Mouse (Mus musculus): Measurements from ENCODE around the gene H2al1c.
"Not testable (repeated sequence)": the region's sequence is repeated elsewhere in the genome, so short reads cannot be mapped to it uniquely, and the experiment has no call there.

Gene H2al1c

GRCm38 (mm10) chrX:11305355-11305754, at the start of gene H2al1c:
H2al1c (plus strand) TSS chrX:11305655.
- in situ Hi-C loops (cut with MboI, MseI) = loop anchor here (25.0 kb wide), 2 partner anchors 132 to 257 kb away; no protein-coding TSS in a partner anchor

- in situ Hi-C loops (cut with MboI, MseI) = loop anchor here (5.0 kb wide), 1 partner anchor 38 kb away; no protein-coding TSS in a partner anchor
These were observed 40.5 kb upstream of the H2al1c start for GRCm38 (mm10) chrX:11264918-11265317.

- in situ Hi-C loops (cut with MboI, MseI) = loop anchor here (5.0 kb wide), 1 partner anchor 40 kb away; no protein-coding TSS in a partner anchor
These were observed 37.7 kb upstream of the H2al1c start for GRCm38 (mm10) chrX:11267791-11268190.

- in situ Hi-C loops (cut with MboI, MseI) = loop anchor here (5.0 kb wide), 1 partner anchor 42 kb away; no protein-coding TSS in a partner anchor
These were observed 36.4 kb upstream of the H2al1c start for GRCm38 (mm10) chrX:11269074-11269473.

GRCm38 (mm10) chrX:11273190-11273589, 32.3 kb upstream of the H2al1c start:
- in situ Hi-C loops (cut with MboI, MseI) = no loop called here

- in situ Hi-C loops (cut with MboI, MseI) = no loop called here
These were observed 28.4 kb upstream of the H2al1c start for GRCm38 (mm10) chrX:11277083-11277482.

GRCm38 (mm10) chrX:11280741-11281140, 24.7 kb upstream of the H2al1c start:
- in situ Hi-C loops (cut with MboI, MseI) = no loop called here

GRCm38 (mm10) chrX:11288306-11288882, 17.1 kb upstream of the H2al1c start:
- in situ Hi-C loops (cut with MboI, MseI) = no loop called here

GRCm38 (mm10) chrX:11289244-11289643, 16.2 kb upstream of the H2al1c start:
- in situ Hi-C loops (cut with MboI, MseI) = no loop called here

- in situ Hi-C loops (cut with MboI, MseI) = not testable (repeated sequence)
These were observed 6.5 kb upstream of the H2al1c start, which contains the start of gene H2al1a for GRCm38 (mm10) chrX:11298957-11299356. H2al1a (plus strand) TSS chrX:11299257.

GRCm38 (mm10) chrX:11302132-11302531, 3.3 kb upstream of the H2al1c start, which contains the start of gene H2al1b:
H2al1b (plus strand) TSS chrX:11302432.
- in situ Hi-C loops (cut with MboI, MseI) = loop anchor here (25.0 kb wide), 2 partner anchors 135 to 260 kb away; no protein-coding TSS in a partner anchor

GRCm38 (mm10) chrX:11308524-11308923, 3.1 kb downstream of the H2al1c start, which contains the start of gene H2al1d:
H2al1d (plus strand) TSS chrX:11308824.
- in situ Hi-C loops (cut with MboI, MseI) = loop anchor here (25.0 kb wide), 2 partner anchors 129 to 254 kb away; no protein-coding TSS in a partner anchor

GRCm38 (mm10) chrX:11311634-11312033, 6.2 kb downstream of the H2al1c start, which contains the start of gene H2al1e:
H2al1e (plus strand) TSS chrX:11311934.
- in situ Hi-C loops (cut with MboI, MseI) = loop anchor here (25.0 kb wide), 2 partner anchors 126 to 251 kb away; no protein-coding TSS in a partner anchor

GRCm38 (mm10) chrX:11314858-11315257, 9.4 kb downstream of the H2al1c start, which contains the start of gene H2al1f:
H2al1f (plus strand) TSS chrX:11315158.
- in situ Hi-C loops (cut with MboI, MseI) = loop anchor here (25.0 kb wide), 2 partner anchors 122 to 247 kb away; no protein-coding TSS in a partner anchor

- in situ Hi-C loops (cut with MboI, MseI) = loop anchor here (25.0 kb wide), 2 partner anchors 119 to 244 kb away; no protein-coding TSS in a partner anchor
These were observed 12.5 kb downstream of the H2al1c start, which contains the start of gene H2al1g for GRCm38 (mm10) chrX:11317956-11318355. H2al1g (plus strand) TSS chrX:11318256.

- in situ Hi-C loops (cut with MboI, MseI) = loop anchor here (25.0 kb wide), 2 partner anchors 116 to 241 kb away; no protein-coding TSS in a partner anchor
These were observed 15.7 kb downstream of the H2al1c start, which contains the start of gene H2al1h for GRCm38 (mm10) chrX:11321192-11321591. H2al1h (plus strand) TSS chrX:11321492.

GRCm38 (mm10) chrX:11324359-11324758, 18.9 kb downstream of the H2al1c start, which contains the start of gene H2al1i:
H2al1i (plus strand) TSS chrX:11324659.
- in situ Hi-C loops (cut with MboI, MseI) = loop anchor here (25.0 kb wide), 2 partner anchors 113 to 238 kb away; no protein-coding TSS in a partner anchor

- in situ Hi-C loops (cut with MboI, MseI) = not testable (repeated sequence)
These were observed 22.1 kb downstream of the H2al1c start, which contains the start of gene H2al1j for GRCm38 (mm10) chrX:11327522-11327921. H2al1j (plus strand) TSS chrX:11327822.

GRCm38 (mm10) chrX:11345762-11346161, 40.3 kb downstream of the H2al1c start:
- in situ Hi-C loops (cut with MboI, MseI) = no loop called here

GRCm38 (mm10) chrX:11346756-11347155, 41.3 kb downstream of the H2al1c start:
- in situ Hi-C loops (cut with MboI, MseI) = no loop called here
